Mouse (Mus musculus) liver, adult (tissue): ENCODE measurements around the gene Fcf1.

Source experiments
- GATA4 ChIP-seq: IDR thresholded peaks from 2 replicates; pipeline ENCODE4 v1.6.1; 2014; ENCODE audit warnings: mild to moderate bottlenecking, low read length; ENCODE audit not compliant: insufficient replicate concordance

The Fcf1 gene

GRCm38 (mm10) chr12:84996501-84997398 lies 26.1 kb downstream of the Fcf1 start:
- no peak for TF ChIP-seq GATA4

- no peak for TF ChIP-seq GATA4
Measured at GRCm38 (mm10) chr12:84999053-84999452, 28.4 kb downstream of the Fcf1 start.

DNA sequence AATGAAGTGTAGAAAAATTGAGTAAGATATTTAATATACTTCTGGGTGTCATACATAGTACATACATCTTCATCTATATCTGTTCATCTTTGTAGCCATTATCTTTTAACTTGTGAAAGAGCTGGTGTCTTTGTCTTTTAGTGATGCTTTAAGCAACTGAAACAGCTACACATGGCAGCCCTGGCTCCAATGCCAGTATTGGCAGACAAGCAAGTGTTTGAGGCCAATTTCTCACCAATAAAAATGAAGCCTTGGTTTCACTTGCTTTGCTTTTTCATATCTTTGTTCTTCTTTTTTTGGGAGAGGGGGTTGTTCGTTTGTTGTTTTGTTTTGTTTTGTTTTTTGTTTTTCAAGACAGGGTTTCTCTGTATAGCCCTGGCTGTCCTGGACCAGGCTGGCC lies 35.5 kb downstream of the Fcf1 start:
- TF ChIP-seq GATA4: no peak

DNA sequence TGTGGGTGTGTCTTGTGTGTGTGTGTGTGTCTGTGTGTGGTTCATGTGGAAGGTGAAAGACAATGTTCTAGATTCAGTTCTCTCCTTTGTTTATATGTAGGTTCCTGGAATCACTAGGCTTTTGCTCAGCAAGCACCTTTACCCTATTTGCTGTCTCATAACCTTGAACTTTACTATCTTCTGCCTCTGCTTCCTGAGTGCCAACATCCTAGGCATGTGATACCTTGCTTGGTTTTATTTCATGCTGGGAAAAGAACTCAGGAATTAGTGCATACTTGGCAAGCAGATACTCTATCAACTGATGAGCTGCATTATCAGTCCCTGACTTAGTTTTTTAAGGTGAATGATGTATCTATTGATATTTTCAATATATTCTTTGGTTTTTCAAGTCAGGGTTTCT lies 36.3 kb downstream of the Fcf1 start:
- no peak for TF ChIP-seq GATA4

DNA sequence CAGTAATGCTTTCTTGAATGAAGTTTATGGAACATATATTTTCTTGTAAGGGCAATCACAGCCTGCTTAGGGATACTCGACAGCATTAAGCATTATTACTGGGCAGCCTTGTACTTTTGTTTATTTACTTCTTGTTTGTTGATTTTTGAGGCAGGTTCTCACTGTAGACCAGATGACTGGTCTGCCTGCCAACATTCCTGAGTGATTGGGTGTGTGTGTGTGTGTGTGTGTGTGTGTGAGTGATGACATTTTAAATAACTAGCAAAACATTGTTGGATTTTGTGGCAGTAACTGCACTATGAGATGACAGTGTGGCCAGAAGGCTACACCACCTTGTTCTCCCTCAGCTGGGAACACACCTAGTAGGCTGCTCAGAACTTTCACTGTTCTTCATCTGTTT lies 39.1 kb downstream of the Fcf1 start:
- no peak for TF ChIP-seq GATA4

GRCm38 (mm10) chr12:85010541-85010940 lies 39.8 kb downstream of the Fcf1 start:
- no peak for TF ChIP-seq GATA4

DNA sequence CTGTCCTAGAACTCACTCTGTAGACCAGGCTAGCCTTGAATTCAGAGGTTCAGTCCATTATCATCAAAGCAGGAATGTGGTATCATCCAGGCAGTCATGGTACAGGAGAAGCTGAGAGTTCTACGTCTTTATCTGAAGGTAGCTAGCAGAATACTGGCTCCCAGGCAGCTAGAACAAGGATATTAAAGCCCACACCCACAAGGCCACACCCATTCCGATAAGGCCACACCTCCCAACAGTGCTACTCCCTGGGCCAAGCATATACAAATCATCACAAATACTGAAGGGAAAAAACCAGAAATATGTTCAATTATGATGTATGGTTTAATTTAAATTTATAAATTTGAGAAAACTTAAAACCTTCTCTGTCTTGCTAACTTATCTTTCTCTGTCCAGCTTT lies 41.5 kb downstream of the Fcf1 start:
- no peak for TF ChIP-seq GATA4

DNA sequence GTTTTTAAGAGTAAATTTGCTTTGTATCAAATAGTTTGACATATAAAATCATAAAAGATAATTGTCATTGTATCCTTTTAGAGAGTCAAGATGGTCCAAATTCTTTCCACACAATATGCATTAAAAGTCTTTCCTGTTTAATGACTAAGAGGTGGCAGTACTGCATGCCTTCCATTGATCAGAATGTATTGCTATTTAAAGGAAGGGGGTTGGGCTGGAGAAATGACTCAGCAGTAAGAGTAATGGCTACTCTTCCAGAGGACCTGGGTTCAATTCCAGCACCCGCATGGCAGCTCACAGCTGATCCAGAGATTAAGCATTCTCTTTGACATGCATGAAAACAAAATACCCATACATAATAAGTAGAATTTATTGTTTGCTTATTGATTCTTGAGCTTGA lies 51.4 kb downstream of the Fcf1 start:
- TF ChIP-seq GATA4: no peak

GRCm38 (mm10) chr12:85032710-85033109 lies 62.0 kb downstream of the Fcf1 start:
- TF ChIP-seq GATA4: no peak
